Mouse (Mus musculus) heart, embryonic 15.5 days (tissue): ENCODE data around the gene Tex101. TPM values are rescaled to one million over a fixed set of nuclear protein-coding genes. Genes with fewer than 3 reads are reported as not detected.
"Not testable (repeated sequence)": the region's sequence is repeated elsewhere in the genome, so short reads cannot be mapped to it uniquely, and the experiment has no call there.

Experiments
- ATAC-seq: fragments of 200-750 bp; cut with Nextera tagmentation; replicated peaks from 2 replicates; pipeline ENCODE4 v1.8.0; 2017; ENCODE audit warnings: low read depth, moderate TSS enrichment; ENCODE audit not compliant: insufficient number of reproducible peaks, insufficient read depth, low FRiP score
- H3K27ac ChIP-seq: fragments of 300-500 bp; sonication (generic); 2 replicates; pipeline ENCODE4 v1.5.1; 2015; ENCODE audit warnings: mild to moderate bottlenecking, inconsistent platforms
- H3K27me3 ChIP-seq: fragments of 300-500 bp; sonication (generic); 2 replicates; pipeline ENCODE4 v1.6.1; 2015; ENCODE audit warnings: inconsistent platforms
- H3K36me3 ChIP-seq: fragments of 300-500 bp; sonication (generic); 2 replicates; pipeline ENCODE4 v1.6.1; 2015; ENCODE audit warnings: mild to moderate bottlenecking, inconsistent platforms
- H3K4me1 ChIP-seq: fragments of 300-500 bp; sonication (generic); replicated peaks from 2 replicates; pipeline ENCODE4 v1.6.1; 2015; ENCODE audit warnings: inconsistent platforms
- H3K4me2 ChIP-seq: fragments of 300-500 bp; sonication (generic); 2 replicates; pipeline ENCODE4 v1.6.1; 2015; ENCODE audit warnings: inconsistent platforms, mild to moderate bottlenecking, moderate library complexity
- H3K4me3 ChIP-seq: fragments of 300-500 bp; sonication (generic); 2 replicates; pipeline ENCODE4 v1.5.1; 2015; ENCODE audit warnings: mild to moderate bottlenecking, inconsistent platforms
- H3K9ac ChIP-seq: fragments of 300-500 bp; sonication (generic); 2 replicates; pipeline ENCODE4 v1.6.1; 2015; ENCODE audit warnings: mild to moderate bottlenecking, inconsistent platforms
- H3K9me3 ChIP-seq: fragments of 300-500 bp; sonication (generic); replicated peaks from 2 replicates; pipeline ENCODE4 v1.6.1; 2016; ENCODE audit warnings: inconsistent platforms
- WGBS: fragments of 180-500 bp; shearing (Covaris S2); methylation state at CpG from one replicate; pipeline ENCODE4 v1.1.7; 2015; ENCODE audit warnings: mixed read lengths; 5-methylcytosine and 5-hydroxymethylcytosine counted together
- polyA plus RNA-seq: library from polyadenylated mRNA; unstranded; fragments of >200 nt; fragmentation: Nextera tagmentation; extraction: Ambion mirVana; gene quantifications from 2 replicates; pipeline ENCODE4 v1.2.1, GENCODE M21; 2015

The Tex101 gene
- not detected in 2 replicates for polyA plus RNA-seq

DNA sequence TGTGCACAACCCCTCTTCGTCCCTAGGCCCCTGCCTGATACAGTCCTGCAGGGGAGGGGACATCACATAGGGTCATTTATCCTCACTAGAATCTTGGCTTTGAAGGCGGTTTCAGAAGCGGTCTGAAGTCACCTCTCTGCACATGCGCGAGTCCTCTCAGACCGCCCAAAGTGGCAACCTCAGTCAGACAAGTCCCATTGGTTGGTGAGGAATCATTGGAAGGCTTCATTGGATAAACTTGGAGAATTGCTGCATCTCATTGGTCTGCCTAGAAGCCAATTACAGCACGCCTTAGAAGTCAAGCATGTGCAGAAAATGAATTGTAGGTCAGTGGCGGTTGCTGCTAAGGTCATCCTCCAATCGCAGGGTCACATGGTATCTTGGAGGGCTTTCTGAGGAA, at the start of gene Tex101:
Gene Tex101 (minus strand): TSS at position 101 of the 400 bp plus-strand sequence.
- WGBS, result 79% methylated on average over 9 of the region's 9 CpGs
- Histone ChIP-seq H3K4me2 (no peak within 1 kb of the TSS), H3K4me1 (no peaks in the 10 kb centered on the region), H3K9ac (no peak within 1 kb of the TSS), H3K4me3 (no peak within 1 kb of the TSS), H3K9me3 (no peaks in the 10 kb centered on the region), H3K27ac (no peak within 1 kb of the TSS), H3K36me3 (no peaks in the 10 kb centered on the region), H3K27me3 (0 out of 2 replicates have a peak, but pooled peaks cover 4% of the 10 kb centered on the region)
- ATAC-seq, result no peak

DNA sequence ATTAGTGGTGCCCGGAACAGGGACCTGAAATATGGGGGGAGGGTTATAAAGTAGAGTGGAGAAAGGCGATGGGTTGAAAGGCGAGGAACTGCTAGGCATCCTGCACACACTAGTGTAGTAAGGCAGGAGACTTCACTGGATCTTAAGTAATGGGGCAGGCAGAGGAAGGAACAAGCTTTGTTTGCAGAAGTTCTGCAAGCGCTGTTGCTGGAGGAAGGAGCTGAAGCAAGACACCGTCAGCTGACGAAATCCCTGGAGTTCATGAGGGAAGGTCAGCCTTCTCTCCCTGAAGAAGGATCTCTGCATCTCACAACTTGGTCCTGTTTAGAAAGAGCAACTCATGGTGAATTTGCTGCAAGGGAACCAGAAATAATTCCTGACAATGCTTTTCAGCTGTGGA, 38.6 kb upstream of the Tex101 start:
- 66% methylated on average over 6 of the region's 6 CpGs for WGBS
- ATAC-seq, result no peak
- H3K27me3 ChIP-seq, result no peaks in the 10 kb centered on the region
- H3K9me3 ChIP-seq, result no peaks in the 10 kb centered on the region
- H3K4me1 ChIP-seq, result no peaks in the 10 kb centered on the region
- no peak overlapping the region for H3K4me3 ChIP-seq
- H3K4me2 ChIP-seq, result no peak overlapping the region
- no peak overlapping the region for H3K9ac ChIP-seq
- no peak overlapping the region for H3K27ac ChIP-seq
- H3K36me3 ChIP-seq, result no peaks in the 10 kb centered on the region

GRCm38 (mm10) chr7:24708832-24709292, 32.4 kb upstream of the Tex101 start, which contains the start of gene BC049730:
Gene BC049730, plus strand, starts transcription at chr7:24709242.
- ATAC-seq, result no peak
- Histone ChIP-seq H3K27ac (no peak within 1 kb of the TSS), H3K4me2 (no peak within 1 kb of the TSS), H3K27me3 (peaks cover 5% of the 10 kb centered on the region; the same call in 1 of the 2 replicates), H3K4me3 (no peak within 1 kb of the TSS), H3K36me3 (no peaks in the 10 kb centered on the region), H3K9ac (no peak within 1 kb of the TSS), H3K4me1 (no peaks in the 10 kb centered on the region), H3K9me3 (no peaks in the 10 kb centered on the region)
- 90% methylated on average over 14 of the region's 14 CpGs for WGBS

- H3K4me2 ChIP-seq, H3K4me3 ChIP-seq, H3K36me3 ChIP-seq, ATAC-seq, H3K27me3 ChIP-seq, H3K9me3 ChIP-seq, H3K4me1 ChIP-seq, H3K9ac ChIP-seq, H3K27ac ChIP-seq: not testable (repeated sequence)
- 75% methylated on average over 9 of the region's 9 CpGs for WGBS
Measured at GRCm38 (mm10) chr7:24702841-24703240, 26.4 kb upstream of the Tex101 start.

- not testable (repeated sequence) for H3K4me2 ChIP-seq, H3K36me3 ChIP-seq, H3K4me3 ChIP-seq, H3K9me3 ChIP-seq, ATAC-seq, H3K9ac ChIP-seq, H3K27ac ChIP-seq, H3K27me3 ChIP-seq, H3K4me1 ChIP-seq
- WGBS, result 90% methylated on average over 4 of the region's 4 CpGs
Measured at GRCm38 (mm10) chr7:24697891-24698290, 21.4 kb upstream of the Tex101 start.

DNA sequence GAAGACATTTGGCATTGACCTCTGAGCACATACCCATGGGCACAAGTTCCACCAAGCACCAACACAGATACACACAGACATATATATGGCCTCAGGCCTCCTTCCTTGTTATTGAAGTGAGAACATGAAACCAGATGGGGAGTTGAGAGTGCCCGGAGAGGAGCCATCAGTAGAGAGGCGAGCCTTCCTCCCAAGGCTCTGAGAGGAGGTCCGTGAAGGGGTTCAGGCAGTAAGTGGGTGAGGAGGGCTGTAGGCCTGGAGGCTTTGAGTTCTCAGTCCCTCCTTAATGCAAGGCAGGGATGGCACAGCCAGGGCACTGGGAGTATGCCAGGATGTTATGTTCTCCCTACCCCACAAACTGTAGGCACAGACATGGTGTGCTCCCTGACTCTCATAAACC, 16.2 kb upstream of the Tex101 start:
- H3K4me3 ChIP-seq, H3K27ac ChIP-seq, H3K36me3 ChIP-seq, H3K4me1 ChIP-seq, H3K4me2 ChIP-seq, H3K9me3 ChIP-seq, ATAC-seq, H3K27me3 ChIP-seq, H3K9ac ChIP-seq: not testable (repeated sequence)
- 59% methylated on average over 3 of the region's 3 CpGs for WGBS

- WGBS, result 83% methylated on average over 10 of the region's 10 CpGs
Measured at GRCm38 (mm10) chr7:24687519-24687918, 11.0 kb upstream of the Tex101 start.

GRCm38 (mm10) chr7:24684121-24684520, 7.6 kb upstream of the Tex101 start:
- not testable (repeated sequence) for H3K9me3 ChIP-seq, H3K27me3 ChIP-seq, H3K9ac ChIP-seq, H3K4me3 ChIP-seq, H3K27ac ChIP-seq, H3K4me2 ChIP-seq, H3K4me1 ChIP-seq, H3K36me3 ChIP-seq, ATAC-seq
- WGBS, result 70% methylated on average over 7 of the region's 7 CpGs

More at GRCm38 (mm10) chr7:24687519-24687918, 11.0 kb upstream of the Tex101 start:
- H3K4me3 ChIP-seq, H3K27me3 ChIP-seq, H3K4me2 ChIP-seq, H3K9ac ChIP-seq, H3K27ac ChIP-seq, H3K4me1 ChIP-seq, H3K9me3 ChIP-seq, ATAC-seq, H3K36me3 ChIP-seq: not testable (repeated sequence)

- H3K27me3 ChIP-seq, result no peaks in the 10 kb centered on the region
- 88% methylated on average over 23 of the region's 23 CpGs for WGBS
- H3K9ac ChIP-seq, result no peak overlapping the region
- H3K36me3 ChIP-seq, result no peaks in the 10 kb centered on the region
- no peak overlapping the region for H3K27ac ChIP-seq
- no peaks in the 10 kb centered on the region for H3K9me3 ChIP-seq
- no peak for ATAC-seq
- no peak overlapping the region for H3K4me3 ChIP-seq
- H3K4me1 ChIP-seq, result no peaks in the 10 kb centered on the region
- no peak overlapping the region for H3K4me2 ChIP-seq
Measured at GRCm38 (mm10) chr7:24671944-24672439, 4.5 kb downstream of the Tex101 start.

DNA sequence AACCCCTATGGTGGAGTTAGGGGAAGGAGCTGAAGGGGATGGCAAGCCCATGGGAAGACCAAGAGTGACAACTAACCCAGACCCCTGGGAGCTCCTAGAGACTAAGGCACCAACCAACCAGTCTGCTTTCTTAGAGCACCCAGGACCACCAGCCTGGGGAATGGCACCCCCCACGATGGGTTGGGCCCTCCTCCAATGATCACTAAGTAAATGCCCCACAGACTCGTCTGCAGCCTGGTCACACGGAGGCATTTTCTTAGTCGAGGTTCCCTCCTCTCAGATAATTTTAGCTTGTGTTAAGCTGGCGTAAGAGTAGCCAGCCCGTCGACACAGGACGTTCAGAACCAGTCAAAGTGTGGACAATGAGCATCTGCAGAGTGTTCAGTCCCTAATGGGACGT, 11.5 kb downstream of the Tex101 start:
- no peaks in the 10 kb centered on the region for H3K27me3 ChIP-seq
- no peak overlapping the region for H3K4me2 ChIP-seq
- no peak overlapping the region for H3K4me3 ChIP-seq
- 51% methylated on average over 9 of the region's 9 CpGs for WGBS
- H3K36me3 ChIP-seq, result no peaks in the 10 kb centered on the region
- H3K9me3 ChIP-seq, result no peaks in the 10 kb centered on the region
- no peak overlapping the region for H3K9ac ChIP-seq
- no peaks in the 10 kb centered on the region for H3K4me1 ChIP-seq
- H3K27ac ChIP-seq, result no peak overlapping the region
- no peak for ATAC-seq

GRCm38 (mm10) chr7:24664301-24664700, 12.2 kb downstream of the Tex101 start:
- Histone ChIP-seq H3K4me2 (no peak overlapping the region), H3K27ac (no peak overlapping the region), H3K36me3 (no peaks in the 10 kb centered on the region), H3K4me1 (no peaks in the 10 kb centered on the region), H3K9ac (no peak overlapping the region), H3K27me3 (no peaks in the 10 kb centered on the region), H3K9me3 (no peaks in the 10 kb centered on the region), H3K4me3 (no peak overlapping the region)
- WGBS, result 38% methylated on average over 8 of the region's 8 CpGs
- no peak for ATAC-seq

- no peak overlapping the region for H3K27ac ChIP-seq
- H3K4me1 ChIP-seq, result no peaks in the 10 kb centered on the region
- no peak for ATAC-seq
- no peak overlapping the region for H3K4me3 ChIP-seq
- H3K27me3 ChIP-seq, result no peaks in the 10 kb centered on the region
- WGBS, result 13% methylated on average over 8 of the region's 8 CpGs
- H3K9me3 ChIP-seq, result no peaks in the 10 kb centered on the region
- no peak overlapping the region for H3K9ac ChIP-seq
- no peaks in the 10 kb centered on the region for H3K36me3 ChIP-seq
- no peak overlapping the region for H3K4me2 ChIP-seq
Measured at GRCm38 (mm10) chr7:24662575-24662974, 13.9 kb downstream of the Tex101 start.
